Mouse (Mus musculus) spleen, adult 18-20 months (tissue): ENCODE data around the gene 4933415A04Rik.

ENCODE experiments used
- DNase-seq, 2 experiments: peaks; one replicate each; pipeline ENCODE4 v3.0.0; 2022; ENCODE audit warnings: mixed read lengths in 2 of 2

The 4933415A04Rik gene

GRCm38 (mm10) chr11:43586324-43587090 is at the start of gene 4933415A04Rik:
TSS of gene 4933415A04Rik (plus strand) at chr11:43587040.
- peak in 1 of 2 experiments; percentile 57 for DNase-seq

- no peak for DNase-seq
Observed at GRCm38 (mm10) chr11:43537074-43537473, 49.8 kb upstream of the 4933415A04Rik start.

GRCm38 (mm10) chr11:43539863-43540262 is 47.0 kb upstream of the 4933415A04Rik start:
- DNase-seq: no peak

GRCm38 (mm10) chr11:43543711-43544466 is 43.0 kb upstream of the 4933415A04Rik start:
- no peak for DNase-seq

GRCm38 (mm10) chr11:43544819-43545218 is 42.0 kb upstream of the 4933415A04Rik start:
- DNase-seq: no peak

- DNase-seq: no peak
Observed at GRCm38 (mm10) chr11:43545873-43546475, 40.9 kb upstream of the 4933415A04Rik start.

- DNase-seq: no peak
Observed at GRCm38 (mm10) chr11:43546678-43547077, 40.2 kb upstream of the 4933415A04Rik start.

GRCm38 (mm10) chr11:43548148-43548547 is 38.7 kb upstream of the 4933415A04Rik start:
- DNase-seq: peak in 1 of 2 experiments; percentile 11

GRCm38 (mm10) chr11:43548657-43549435 is 38.0 kb upstream of the 4933415A04Rik start:
- no peak for DNase-seq

- peak in 1 of 2 experiments; percentile 11 for DNase-seq
Observed at GRCm38 (mm10) chr11:43549701-43550100, 37.1 kb upstream of the 4933415A04Rik start.

GRCm38 (mm10) chr11:43551756-43552155 is 35.1 kb upstream of the 4933415A04Rik start:
- no peak for DNase-seq

GRCm38 (mm10) chr11:43552675-43553074 is 34.2 kb upstream of the 4933415A04Rik start:
- DNase-seq: no peak

GRCm38 (mm10) chr11:43556538-43556937 is 30.3 kb upstream of the 4933415A04Rik start:
- DNase-seq: no peak

GRCm38 (mm10) chr11:43559515-43560292 is 27.1 kb upstream of the 4933415A04Rik start:
- no peak for DNase-seq

- DNase-seq: no peak
Observed at GRCm38 (mm10) chr11:43563654-43564244, 23.1 kb upstream of the 4933415A04Rik start.

GRCm38 (mm10) chr11:43565414-43565813 is 21.4 kb upstream of the 4933415A04Rik start:
- DNase-seq: no peak

- no peak for DNase-seq
Observed at GRCm38 (mm10) chr11:43565852-43566251, 21.0 kb upstream of the 4933415A04Rik start.

- DNase-seq: no peak
Observed at GRCm38 (mm10) chr11:43566696-43567095, 20.1 kb upstream of the 4933415A04Rik start.

- peak in 1 of 2 experiments; percentile 37 for DNase-seq
Observed at GRCm38 (mm10) chr11:43568263-43568662, 18.6 kb upstream of the 4933415A04Rik start.

- no peak for DNase-seq
Observed at GRCm38 (mm10) chr11:43569188-43569587, 17.7 kb upstream of the 4933415A04Rik start.

GRCm38 (mm10) chr11:43569595-43569994 is 17.2 kb upstream of the 4933415A04Rik start:
- peak; percentile 9 to 12 for DNase-seq

GRCm38 (mm10) chr11:43575061-43575375 is 11.8 kb upstream of the 4933415A04Rik start:
- no peak for DNase-seq
